Mouse (Mus musculus): ENCODE measurements at regions not wholly inside any gene's neighbourhood (a gene's known extent, or its start where the extent isn't known, plus 50 kb on each side); places are given as distances from the start of the nearest gene placed in this dataset.

DNA sequence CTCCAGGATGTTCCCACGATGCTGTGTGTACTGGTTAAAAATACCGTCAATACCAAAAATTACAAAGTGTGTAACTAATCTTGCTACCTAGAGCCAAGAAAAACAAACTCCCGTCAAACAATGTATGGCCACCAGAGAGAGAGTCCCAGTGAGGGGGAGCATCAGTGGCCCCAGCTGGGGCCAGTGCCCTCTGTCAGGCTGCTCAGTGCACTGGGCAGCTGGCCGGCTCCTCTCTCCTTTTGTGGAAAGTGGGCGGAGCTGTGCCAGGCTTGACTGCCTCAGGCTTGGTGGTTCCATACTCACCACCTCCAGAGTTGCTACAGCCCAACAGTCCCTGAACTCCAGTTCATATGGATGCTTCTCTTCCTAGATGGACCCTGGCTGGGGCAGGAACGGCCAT lies 53.8 kb upstream of the Sept5 start:
- Histone ChIP-seq H3K4me2 (no peak overlapping the region), H3K27me3 (replicated peaks; ENCODE audit: control insufficient read depth, insufficient read depth, low read length) (peaks cover 9% of the 10 kb centered on the region; the same call in 1 of the 2 replicates), H3K4me3 (ENCODE audit: low read depth, low read length) (no peak overlapping the region), H3K9me3 (ENCODE audit: control insufficient read depth, low read length) (no peaks in the 10 kb centered on the region), H3K27ac (ENCODE audit: low read depth, low read length) (no peak overlapping the region), H3K36me3 (ENCODE audit: control insufficient read depth, insufficient read depth, low read length) (no peaks in the 10 kb centered on the region), H3K9ac (ENCODE audit: low read depth, low read length) (no peak overlapping the region), H3K4me1 (replicated peaks; ENCODE audit: control insufficient read depth, insufficient read depth, low read length) (peaks cover 7% of the 10 kb centered on the region; the same call in 1 of the 2 replicates)
- no peak for DNase-seq (ENCODE audit: low spot score)
- no peak for ATAC-seq (replicated peaks; ENCODE audit: low FRiP score)
- 69% methylated on average over 6 of the region's 6 CpGs for WGBS

DNA sequence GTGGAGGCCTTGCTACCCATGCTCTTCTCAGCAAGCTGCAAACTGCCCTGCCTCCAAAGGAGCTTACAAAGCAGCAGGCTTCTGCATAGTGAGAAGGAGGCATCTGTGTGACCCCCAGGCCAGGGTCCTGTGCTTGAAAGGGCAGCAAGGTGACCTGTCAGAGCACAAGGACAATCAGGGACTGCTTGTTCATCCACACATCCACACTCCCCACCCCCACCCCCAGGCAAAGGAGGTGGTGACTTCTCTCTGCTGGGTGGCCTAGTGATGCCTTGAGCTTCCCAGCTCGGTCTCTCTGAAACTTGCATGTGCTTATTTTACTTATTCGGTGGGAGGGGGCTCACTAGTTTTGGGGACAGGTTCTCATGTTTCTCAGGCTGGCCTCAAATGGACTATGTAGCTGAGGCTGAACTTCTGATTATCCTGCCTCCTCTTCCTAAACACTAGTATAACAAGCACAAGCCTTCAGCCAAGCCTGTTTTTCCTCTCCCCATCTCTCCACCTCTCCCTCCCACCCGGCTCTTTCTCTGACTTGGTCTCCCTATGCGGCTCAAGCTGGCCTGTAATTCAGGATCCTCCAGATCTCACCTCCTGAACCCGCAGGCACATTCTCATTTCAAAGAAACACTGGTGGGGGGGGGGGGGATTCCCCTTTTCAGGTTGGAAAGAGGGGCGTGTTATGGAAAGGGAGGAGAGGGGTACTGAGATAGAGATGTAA lies 56.4 kb upstream of the Sept5 start:
- H3K27ac ChIP-seq (ENCODE audit: low read depth, low read length): no peak overlapping the region
- H3K36me3 ChIP-seq (ENCODE audit: control insufficient read depth, insufficient read depth, low read length): no peaks in the 10 kb centered on the region
- H3K4me2 ChIP-seq: no peak overlapping the region
- no peak for ATAC-seq (replicated peaks; ENCODE audit: low FRiP score)
- H3K4me3 ChIP-seq (ENCODE audit: low read depth, low read length): no peak overlapping the region
- WGBS: 23% methylated on average over 6 of the region's 6 CpGs
- no peak overlapping the region for H3K9ac ChIP-seq (ENCODE audit: low read depth, low read length)
- H3K9me3 ChIP-seq (ENCODE audit: control insufficient read depth, low read length): no peaks in the 10 kb centered on the region
- H3K27me3 ChIP-seq (replicated peaks; ENCODE audit: control insufficient read depth, insufficient read depth, low read length): peaks cover 7% of the 10 kb centered on the region; the same call in 1 of the 2 replicates
- peaks cover 7% of the 10 kb centered on the region; the same call in 1 of the 2 replicates for H3K4me1 ChIP-seq (replicated peaks; ENCODE audit: control insufficient read depth, insufficient read depth, low read length)
- DNase-seq (ENCODE audit: low spot score): no peak

DNA sequence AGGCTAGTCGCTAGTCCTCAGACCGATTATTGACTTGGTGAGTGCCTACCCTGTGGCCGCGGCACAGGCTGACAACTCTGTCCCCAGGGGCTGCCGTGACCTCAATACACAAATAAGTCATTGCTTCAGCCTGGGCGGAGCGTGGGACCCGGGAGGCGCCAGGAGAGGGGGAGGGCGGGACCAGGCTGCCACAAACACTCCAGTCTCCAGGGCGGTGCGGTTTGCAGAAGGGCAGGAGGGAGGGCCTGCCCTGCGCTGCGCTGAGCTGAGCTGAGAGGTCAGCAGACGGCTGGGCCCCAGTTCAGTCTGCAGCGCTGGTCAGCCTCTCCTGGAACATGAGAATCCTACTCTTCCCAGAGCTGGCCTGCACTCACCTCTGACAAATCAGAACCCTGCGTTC lies 57.2 kb upstream of the Sept5 start:
- Histone ChIP-seq H3K4me3 (ENCODE audit: low read depth, low read length) (no peak overlapping the region; the same call in 1 of the 2 replicates), H3K9ac (ENCODE audit: low read depth, low read length) (no peak overlapping the region)

DNA sequence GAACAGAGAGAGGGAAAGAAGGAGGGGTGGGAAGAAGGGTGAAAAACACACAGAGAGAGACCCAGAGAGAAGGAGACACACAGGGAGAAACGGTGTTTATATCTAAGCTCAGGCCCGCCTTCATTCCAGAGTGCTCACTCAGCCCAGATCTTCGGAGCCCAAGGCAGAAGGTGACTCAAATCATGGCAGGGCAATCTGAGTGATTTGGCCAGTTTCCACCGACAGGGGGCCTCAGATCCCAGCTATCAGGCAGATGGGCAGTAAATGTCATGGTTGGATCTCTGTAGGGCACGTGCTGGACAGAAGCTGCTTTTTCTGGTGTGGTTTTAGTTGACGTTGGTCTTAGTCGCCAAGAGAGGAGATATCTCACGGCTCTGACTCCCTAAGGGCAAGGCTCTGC lies 57.6 kb upstream of the Sept5 start:
- no peaks in the 10 kb centered on the region for H3K36me3 ChIP-seq (ENCODE audit: control insufficient read depth, insufficient read depth, low read length)
- peaks cover 7% of the 10 kb centered on the region; the same call in 1 of the 2 replicates for H3K4me1 ChIP-seq (replicated peaks; ENCODE audit: control insufficient read depth, insufficient read depth, low read length)
- no peak overlapping the region for H3K4me3 ChIP-seq (ENCODE audit: low read depth, low read length)
- DNase-seq (ENCODE audit: low spot score) (peak; percentile 61), ATAC-seq (replicated peaks; ENCODE audit: low FRiP score) (peak; percentile 35)
- peak overlapping the region; percentile 50 for H3K4me2 ChIP-seq
- whole genome bisulfite sequencing: 2% methylated on average over 8 of the region's 8 CpGs
- H3K27me3 ChIP-seq (replicated peaks; ENCODE audit: control insufficient read depth, insufficient read depth, low read length): 0 out of 2 replicates have a peak, but pooled peaks cover 3% of the 10 kb centered on the region
- H3K9ac ChIP-seq (ENCODE audit: low read depth, low read length): no peak overlapping the region
- no peaks in the 10 kb centered on the region for H3K9me3 ChIP-seq (ENCODE audit: control insufficient read depth, low read length)
- H3K27ac ChIP-seq (ENCODE audit: low read depth, low read length): no peak overlapping the region

More for the DNA sequence above, 57.2 kb upstream of the Sept5 start:
- H3K4me2 ChIP-seq: peak overlapping the region; percentile 50
- H3K9me3 ChIP-seq (ENCODE audit: control insufficient read depth, low read length): no peaks in the 10 kb centered on the region
- H3K27me3 ChIP-seq (replicated peaks; ENCODE audit: control insufficient read depth, insufficient read depth, low read length): peaks cover 7% of the 10 kb centered on the region; the same call in 1 of the 2 replicates
- peak; percentile 89 for ATAC-seq (replicated peaks; ENCODE audit: low FRiP score)
- no peak overlapping the region for H3K27ac ChIP-seq (ENCODE audit: low read depth, low read length)
- no peaks in the 10 kb centered on the region for H3K36me3 ChIP-seq (ENCODE audit: control insufficient read depth, insufficient read depth, low read length)
- DNase-seq (ENCODE audit: low spot score): peak; percentile 79
- peaks cover 7% of the 10 kb centered on the region; the same call in 1 of the 2 replicates for H3K4me1 ChIP-seq (replicated peaks; ENCODE audit: control insufficient read depth, insufficient read depth, low read length)
- WGBS: under 1% methylated on average over 16 of the region's 17 CpGs

DNA sequence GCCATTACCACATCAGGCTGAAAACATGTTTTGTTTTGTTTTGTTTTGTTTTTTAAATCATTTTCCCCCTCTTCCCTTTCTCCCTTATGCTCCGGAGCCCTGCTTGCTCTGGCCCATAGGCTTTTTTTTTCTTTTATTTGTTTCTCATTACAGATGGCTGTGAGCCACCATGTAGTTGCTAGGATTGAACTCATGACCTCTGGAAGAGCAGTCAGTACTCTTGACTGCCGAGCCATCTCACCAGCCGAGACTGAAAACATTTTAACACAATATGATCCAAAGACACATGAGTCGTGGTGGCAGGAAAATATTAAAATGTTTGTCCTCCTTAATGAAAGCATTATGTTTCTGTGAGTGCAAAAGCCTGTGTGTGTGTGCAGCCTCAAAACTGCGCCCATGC lies 65.8 kb upstream of the Sept5 start:
- 80% methylated on average over 5 of the region's 5 CpGs for whole genome bisulfite sequencing
- no peak for DNase-seq (ENCODE audit: low spot score)
- H3K4me1 ChIP-seq (replicated peaks; ENCODE audit: control insufficient read depth, insufficient read depth, low read length): no peaks in the 10 kb centered on the region
- H3K27ac ChIP-seq (ENCODE audit: low read depth, low read length): no peak overlapping the region
- no peaks in the 10 kb centered on the region for H3K9me3 ChIP-seq (ENCODE audit: control insufficient read depth, low read length)
- no peaks in the 10 kb centered on the region for H3K27me3 ChIP-seq (replicated peaks; ENCODE audit: control insufficient read depth, insufficient read depth, low read length)
- H3K9ac ChIP-seq (ENCODE audit: low read depth, low read length): no peak overlapping the region
- no peak overlapping the region for H3K4me3 ChIP-seq (ENCODE audit: low read depth, low read length)
- no peak overlapping the region for H3K4me2 ChIP-seq
- no peaks in the 10 kb centered on the region for H3K36me3 ChIP-seq (ENCODE audit: control insufficient read depth, insufficient read depth, low read length)
- ATAC-seq (replicated peaks; ENCODE audit: low FRiP score): no peak

DNA sequence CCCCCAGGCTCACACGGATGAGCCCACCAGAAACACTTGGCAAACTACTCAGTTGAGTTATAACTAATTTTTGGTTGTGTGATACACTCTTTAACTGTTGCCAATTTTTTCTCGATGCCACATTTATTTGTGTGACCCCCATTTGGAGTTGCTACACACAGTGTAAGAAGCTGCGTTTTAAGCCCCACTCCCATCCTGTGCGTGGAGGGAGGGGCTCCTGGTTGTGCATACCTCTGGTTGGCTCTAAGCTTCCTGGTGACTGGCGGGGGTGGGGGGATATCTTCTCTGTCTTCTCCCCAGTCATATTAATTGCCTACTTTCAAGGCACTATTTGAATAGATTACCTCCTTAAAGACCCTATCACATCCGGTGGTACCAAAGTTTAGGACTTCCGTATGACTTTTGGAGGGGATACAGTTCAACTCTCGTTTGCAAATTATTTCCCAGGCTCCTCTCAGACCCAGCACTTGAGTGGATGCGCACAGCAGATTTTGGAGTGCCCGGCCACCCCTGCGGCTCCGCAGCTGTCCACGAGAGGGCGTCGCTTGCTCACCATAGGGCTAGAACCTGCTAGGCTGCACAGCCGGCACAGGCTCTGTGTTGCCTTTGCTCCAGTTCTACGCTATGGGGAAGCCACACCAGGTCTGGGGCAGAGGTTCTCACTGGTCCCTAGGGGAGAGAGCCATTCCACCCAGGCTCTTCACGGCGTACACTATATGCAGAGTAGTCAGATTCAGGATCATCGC lies 66.5 kb upstream of the Sept5 start:
- Histone ChIP-seq H3K27ac (ENCODE audit: low read depth, low read length) (no peak overlapping the region), H3K4me3 (ENCODE audit: low read depth, low read length) (no peak overlapping the region), H3K27me3 (replicated peaks; ENCODE audit: control insufficient read depth, insufficient read depth, low read length) (no peaks in the 10 kb centered on the region), H3K4me1 (replicated peaks; ENCODE audit: control insufficient read depth, insufficient read depth, low read length) (no peaks in the 10 kb centered on the region), H3K4me2 (no peak overlapping the region), H3K9ac (ENCODE audit: low read depth, low read length) (no peak overlapping the region), H3K36me3 (ENCODE audit: control insufficient read depth, insufficient read depth, low read length) (no peaks in the 10 kb centered on the region), H3K9me3 (ENCODE audit: control insufficient read depth, low read length) (no peaks in the 10 kb centered on the region)
- ATAC-seq (replicated peaks; ENCODE audit: low FRiP score): peak; percentile 60
- peak; percentile 79 for DNase-seq (ENCODE audit: low spot score)
- WGBS: 13% methylated on average over 20 of the region's 20 CpGs

DNA sequence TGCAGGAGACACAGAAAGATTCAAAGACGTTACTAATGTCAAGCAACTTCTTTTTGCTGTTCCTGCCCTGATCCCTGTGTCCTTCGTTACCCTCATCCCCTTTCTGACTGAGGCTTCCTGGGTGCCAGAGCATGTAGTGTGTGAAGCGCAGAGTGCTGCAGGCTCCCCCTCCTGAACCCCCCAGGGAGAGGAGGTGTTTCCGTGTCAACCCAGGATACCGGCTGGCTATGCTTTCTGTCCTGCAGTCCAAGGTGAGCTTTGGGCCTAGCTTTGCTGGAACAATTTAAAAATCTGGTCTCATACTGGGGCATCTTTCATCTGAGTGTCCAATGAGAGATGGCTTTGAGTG lies 67.0 kb upstream of the Sept5 start:
- no peak overlapping the region for H3K4me2 ChIP-seq
- H3K4me1 ChIP-seq (replicated peaks; ENCODE audit: control insufficient read depth, insufficient read depth, low read length): no peaks in the 10 kb centered on the region
- no peaks in the 10 kb centered on the region for H3K9me3 ChIP-seq (ENCODE audit: control insufficient read depth, low read length)
- H3K27ac ChIP-seq (ENCODE audit: low read depth, low read length): no peak overlapping the region
- H3K36me3 ChIP-seq (ENCODE audit: control insufficient read depth, insufficient read depth, low read length): no peaks in the 10 kb centered on the region
- no peak overlapping the region for H3K4me3 ChIP-seq (ENCODE audit: low read depth, low read length)
- no peaks in the 10 kb centered on the region for H3K27me3 ChIP-seq (replicated peaks; ENCODE audit: control insufficient read depth, insufficient read depth, low read length)
- no peak overlapping the region for H3K9ac ChIP-seq (ENCODE audit: low read depth, low read length)
- WGBS: 70% methylated on average over 5 of the region's 5 CpGs
- ATAC-seq (replicated peaks; ENCODE audit: low FRiP score) (no peak), DNase-seq (ENCODE audit: low spot score) (no peak)

DNA sequence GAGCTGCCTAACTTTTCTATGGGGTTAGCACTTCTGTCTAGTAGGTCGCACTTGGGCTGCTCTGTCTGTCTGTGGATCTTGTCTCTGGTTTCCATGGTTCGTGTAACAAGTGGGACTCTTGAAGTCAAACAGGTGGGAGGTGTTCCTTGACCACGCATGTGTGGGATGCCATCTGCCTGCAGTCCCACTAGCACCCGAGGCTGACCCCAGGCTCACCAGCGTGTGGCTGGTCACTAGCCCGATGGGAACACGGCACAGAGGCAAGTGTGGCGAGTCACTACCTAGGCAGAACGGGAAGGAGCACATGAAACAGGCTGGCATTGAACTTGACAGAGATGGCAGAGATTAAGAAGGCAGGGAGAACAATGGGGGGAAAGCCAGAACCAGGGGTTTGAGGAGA lies 72.5 kb upstream of the Cldn5 start:
- Histone ChIP-seq H3K9me3 (ENCODE audit: control insufficient read depth, low read length) (no peaks in the 10 kb centered on the region), H3K4me1 (replicated peaks; ENCODE audit: control insufficient read depth, insufficient read depth, low read length) (no peaks in the 10 kb centered on the region), H3K27me3 (replicated peaks; ENCODE audit: control insufficient read depth, insufficient read depth, low read length) (no peaks in the 10 kb centered on the region), H3K9ac (ENCODE audit: low read depth, low read length) (no peak overlapping the region), H3K4me3 (ENCODE audit: low read depth, low read length) (no peak overlapping the region), H3K4me2 (no peak overlapping the region), H3K27ac (ENCODE audit: low read depth, low read length) (no peak overlapping the region), H3K36me3 (ENCODE audit: control insufficient read depth, insufficient read depth, low read length) (no peaks in the 10 kb centered on the region)
- ATAC-seq (replicated peaks; ENCODE audit: low FRiP score): no peak
- DNase-seq (ENCODE audit: low spot score): no peak
- 58% methylated on average over 9 of the region's 9 CpGs for WGBS
